Mouse (Mus musculus): Measurements from ENCODE around the gene Tcl1b3. TPM values are rescaled to one million over a fixed set of nuclear protein-coding genes. Genes with fewer than 3 reads are reported as not detected.
"Not testable (repeated sequence)": the region's sequence is repeated elsewhere in the genome, so short reads cannot be mapped to it uniquely, and the experiment has no call there.

Gene Tcl1b3
- polyA plus RNA-seq (2011; ENCODE audit: insufficient read depth, insufficient read length, low read depth, missing spikeins), result not detected in 2 replicates

GRCm38 (mm10) chr12:105190743-105191142 is at the start of gene Tcl1b3:
Gene Tcl1b3 (plus strand): TSS chr12:105191043.
- H3K27me3 ChIP-seq (ENCODE audit: control insufficient read depth, insufficient read depth, low read length, poor library complexity, severe bottlenecking); H3K27ac ChIP-seq (ENCODE audit: insufficient read depth, low read length); H3K9ac ChIP-seq (ENCODE audit: low read depth, poor library complexity, severe bottlenecking); H3K4me3 ChIP-seq (ENCODE audit: low read depth, low read length); H3K4me1 ChIP-seq (ENCODE audit: control insufficient read depth, insufficient read depth, low read length); H3K9me3 ChIP-seq (replicated peaks; ENCODE audit: control insufficient read depth, insufficient read depth, low read length, poor library complexity, severe bottlenecking); H3K36me3 ChIP-seq (ENCODE audit: control insufficient read depth, insufficient read depth, low read length, poor library complexity, severe bottlenecking): not testable (repeated sequence)

- no peaks in the 10 kb centered on the region for H3K4me1 ChIP-seq (ENCODE audit: control insufficient read depth, insufficient read depth, low read length)
- no peak overlapping the region for H3K4me3 ChIP-seq (ENCODE audit: low read depth, low read length)
- no peak overlapping the region for H3K27ac ChIP-seq (ENCODE audit: insufficient read depth, low read length)
- TF ChIP-seq EP300 (IDR thresholded peaks at IDR 0.05; ENCODE audit: insufficient read depth, low read depth, low read length) (no peak), POLR2A (IDR thresholded peaks at IDR 0.05; ENCODE audit: insufficient read depth, low read length) (no peak), CTCF (IDR thresholded peaks at IDR 0.05; ENCODE audit: low read depth, low read length) (no peak)
- no peaks in the 10 kb centered on the region for H3K27me3 ChIP-seq (ENCODE audit: control insufficient read depth, insufficient read depth, low read length, poor library complexity, severe bottlenecking)
- no peaks in the 10 kb centered on the region for H3K9me3 ChIP-seq (replicated peaks; ENCODE audit: control insufficient read depth, insufficient read depth, low read length, poor library complexity, severe bottlenecking)
- H3K9ac ChIP-seq (ENCODE audit: low read depth, poor library complexity, severe bottlenecking), result no peak overlapping the region
- H3K36me3 ChIP-seq (ENCODE audit: control insufficient read depth, insufficient read depth, low read length, poor library complexity, severe bottlenecking), result no peaks in the 10 kb centered on the region
These were observed 47.7 kb upstream of the Tcl1b3 start for GRCm38 (mm10) chr12:105143096-105143495.

GRCm38 (mm10) chr12:105144928-105145327 is 45.9 kb upstream of the Tcl1b3 start:
- H3K27ac ChIP-seq (ENCODE audit: insufficient read depth, low read length); H3K4me3 ChIP-seq (ENCODE audit: low read depth, low read length); H3K9me3 ChIP-seq (replicated peaks; ENCODE audit: control insufficient read depth, insufficient read depth, low read length, poor library complexity, severe bottlenecking); H3K36me3 ChIP-seq (ENCODE audit: control insufficient read depth, insufficient read depth, low read length, poor library complexity, severe bottlenecking); H3K4me1 ChIP-seq (ENCODE audit: control insufficient read depth, insufficient read depth, low read length); H3K27me3 ChIP-seq (ENCODE audit: control insufficient read depth, insufficient read depth, low read length, poor library complexity, severe bottlenecking); H3K9ac ChIP-seq (ENCODE audit: low read depth, poor library complexity, severe bottlenecking): not testable (repeated sequence)

- Histone ChIP-seq H3K27me3 (ENCODE audit: control insufficient read depth, insufficient read depth, low read length, poor library complexity, severe bottlenecking) (no peaks in the 10 kb centered on the region), H3K9ac (ENCODE audit: low read depth, poor library complexity, severe bottlenecking) (no peak within 1 kb of the TSS), H3K4me1 (ENCODE audit: control insufficient read depth, insufficient read depth, low read length) (no peaks in the 10 kb centered on the region), H3K27ac (ENCODE audit: insufficient read depth, low read length) (no peak within 1 kb of the TSS), H3K36me3 (ENCODE audit: control insufficient read depth, insufficient read depth, low read length, poor library complexity, severe bottlenecking) (no peaks in the 10 kb centered on the region), H3K9me3 (replicated peaks; ENCODE audit: control insufficient read depth, insufficient read depth, low read length, poor library complexity, severe bottlenecking) (no peaks in the 10 kb centered on the region), H3K4me3 (ENCODE audit: low read depth, low read length) (no peak within 1 kb of the TSS)
- TF ChIP-seq POLR2A (IDR thresholded peaks at IDR 0.05; ENCODE audit: insufficient read depth, low read length) (no peak), EP300 (IDR thresholded peaks at IDR 0.05; ENCODE audit: insufficient read depth, low read depth, low read length) (no peak)
These were observed 45.1 kb upstream of the Tcl1b3 start, which contains the start of gene Tcl1b2 for GRCm38 (mm10) chr12:105145714-105146113. Gene Tcl1b2 (plus strand): TSS chr12:105146014.

GRCm38 (mm10) chr12:105155286-105155685 is 35.6 kb upstream of the Tcl1b3 start:
- not testable (repeated sequence) for H3K27me3 ChIP-seq (ENCODE audit: control insufficient read depth, insufficient read depth, low read length, poor library complexity, severe bottlenecking); H3K9ac ChIP-seq (ENCODE audit: low read depth, poor library complexity, severe bottlenecking); H3K4me3 ChIP-seq (ENCODE audit: low read depth, low read length); H3K9me3 ChIP-seq (replicated peaks; ENCODE audit: control insufficient read depth, insufficient read depth, low read length, poor library complexity, severe bottlenecking); H3K36me3 ChIP-seq (ENCODE audit: control insufficient read depth, insufficient read depth, low read length, poor library complexity, severe bottlenecking); H3K27ac ChIP-seq (ENCODE audit: insufficient read depth, low read length); H3K4me1 ChIP-seq (ENCODE audit: control insufficient read depth, insufficient read depth, low read length)

- Histone ChIP-seq H3K9me3 (replicated peaks; ENCODE audit: control insufficient read depth, insufficient read depth, low read length, poor library complexity, severe bottlenecking) (no peaks in the 10 kb centered on the region), H3K36me3 (ENCODE audit: control insufficient read depth, insufficient read depth, low read length, poor library complexity, severe bottlenecking) (no peaks in the 10 kb centered on the region), H3K27me3 (ENCODE audit: control insufficient read depth, insufficient read depth, low read length, poor library complexity, severe bottlenecking) (no peaks in the 10 kb centered on the region), H3K9ac (ENCODE audit: low read depth, poor library complexity, severe bottlenecking) (no peak overlapping the region), H3K4me3 (ENCODE audit: low read depth, low read length) (no peak overlapping the region), H3K4me1 (ENCODE audit: control insufficient read depth, insufficient read depth, low read length) (no peaks in the 10 kb centered on the region), H3K27ac (ENCODE audit: insufficient read depth, low read length) (no peak overlapping the region)
- TF ChIP-seq CTCF (IDR thresholded peaks at IDR 0.05; ENCODE audit: low read depth, low read length) (no peak), POLR2A (IDR thresholded peaks at IDR 0.05; ENCODE audit: insufficient read depth, low read length) (no peak)
These were observed 32.0 kb upstream of the Tcl1b3 start for GRCm38 (mm10) chr12:105158842-105159241.

- Histone ChIP-seq H3K36me3 (ENCODE audit: control insufficient read depth, insufficient read depth, low read length, poor library complexity, severe bottlenecking) (no peaks in the 10 kb centered on the region), H3K4me3 (ENCODE audit: low read depth, low read length) (no peak within 1 kb of the TSS), H3K9ac (ENCODE audit: low read depth, poor library complexity, severe bottlenecking) (no peak within 1 kb of the TSS), H3K27me3 (ENCODE audit: control insufficient read depth, insufficient read depth, low read length, poor library complexity, severe bottlenecking) (no peaks in the 10 kb centered on the region), H3K9me3 (replicated peaks; ENCODE audit: control insufficient read depth, insufficient read depth, low read length, poor library complexity, severe bottlenecking) (no peaks in the 10 kb centered on the region), H3K27ac (ENCODE audit: insufficient read depth, low read length) (no peak within 1 kb of the TSS), H3K4me1 (ENCODE audit: control insufficient read depth, insufficient read depth, low read length) (no peaks in the 10 kb centered on the region)
- no peak for TF ChIP-seq POLR2A (IDR thresholded peaks at IDR 0.05; ENCODE audit: insufficient read depth, low read length)
- TF ChIP-seq CTCF (IDR thresholded peaks at IDR 0.05; ENCODE audit: low read depth, low read length), result no peak
- TF ChIP-seq EP300 (IDR thresholded peaks at IDR 0.05; ENCODE audit: insufficient read depth, low read depth, low read length), result no peak
These were observed 31.5 kb upstream of the Tcl1b3 start, which contains the start of gene Tcl1b1 for GRCm38 (mm10) chr12:105159390-105159789. Gene Tcl1b1 (plus strand): TSS chr12:105159690.

Data from ES-Bruce4 (cell line).